Mouse (Mus musculus) embryonic facial prominence, embryonic 14.5 days (tissue): ENCODE results near the gene Pard3. TPM values are rescaled to one million over a fixed set of nuclear protein-coding genes. Genes with fewer than 3 reads are reported as not detected.

Source experiments
- ATAC-seq: fragments of 200-750 bp; cut with Nextera tagmentation; 2 replicates; pipeline ENCODE4 v1.8.0; 2017; ENCODE audit warnings: low read depth, moderate number of reproducible peaks, moderate TSS enrichment
- DNase-seq: peaks from one replicate; pipeline ENCODE4 v3.0.0-alpha.2; 2015; ENCODE audit warnings: low spot score
- H3K27ac ChIP-seq: fragments of 300-500 bp; sonication (generic); replicated peaks from 2 replicates; pipeline ENCODE4 v1.5.1; 2014; ENCODE audit warnings: low read depth, mild to moderate bottlenecking, low read length, moderate library complexity
- H3K27me3 ChIP-seq: fragments of 300-500 bp; sonication (generic); replicated peaks from 2 replicates; pipeline ENCODE4 v1.6.1; 2014; ENCODE audit warnings: low read length; ENCODE audit not compliant: control insufficient read depth, insufficient read depth
- H3K36me3 ChIP-seq: fragments of 300-500 bp; sonication (generic); 2 replicates; pipeline ENCODE4 v1.6.1; 2014; ENCODE audit warnings: low read length, mixed read lengths; ENCODE audit not compliant: control insufficient read depth, insufficient read depth
- H3K4me1 ChIP-seq: fragments of 300-500 bp; sonication (generic); 2 replicates; pipeline ENCODE4 v1.6.1; 2014; ENCODE audit warnings: antibody characterized with exemption, low read length; ENCODE audit not compliant: control insufficient read depth, insufficient read depth
- H3K4me2 ChIP-seq: fragments of 300-500 bp; sonication (generic); 2 replicates; pipeline ENCODE4 v1.6.1; 2014; ENCODE audit warnings: low read depth, mild to moderate bottlenecking, low read length, moderate library complexity, mixed read lengths
- H3K4me3 ChIP-seq: fragments of 300-500 bp; sonication (generic); 2 replicates; pipeline ENCODE4 v1.5.1; 2014; ENCODE audit warnings: low read depth, mild to moderate bottlenecking, low read length
- H3K9ac ChIP-seq: fragments of 300-500 bp; sonication (generic); 2 replicates; pipeline ENCODE4 v1.6.1; 2014; ENCODE audit warnings: low read depth, mild to moderate bottlenecking, low read length, moderate library complexity, mixed read lengths
- H3K9me3 ChIP-seq: fragments of 300-500 bp; sonication (generic); 2 replicates; pipeline ENCODE4 v1.6.1; 2016; ENCODE audit warnings: low read length; ENCODE audit not compliant: control insufficient read depth
- WGBS: fragments of 180-500 bp; shearing (Covaris S2); extraction: QIAGEN DNeasy Blood & Tissue Kit; methylation state at CpG from one replicate; pipeline ENCODE4 v1.1.7; 2014; 5-methylcytosine and 5-hydroxymethylcytosine counted together
- polyA plus RNA-seq: library from polyadenylated mRNA; unstranded; fragments of >200 nt; fragmentation: Nextera tagmentation; extraction: Ambion mirVana; gene quantifications from 2 replicates; pipeline ENCODE4 v1.2.1, GENCODE M21; 2014

Pard3 gene
- polyA plus RNA-seq, 1 experiment from 2014 or later, result 35.4 TPM

- H3K36me3 ChIP-seq, result 0 out of 2 replicates have a peak, but pooled peaks cover 4% of the 10 kb centered on the region
- no peak overlapping the region for H3K4me3 ChIP-seq
- ATAC-seq, result no peak
- no peaks in the 10 kb centered on the region for H3K9me3 ChIP-seq
- 49% methylated on average over 1 of the region's 1 CpGs for WGBS
- H3K4me2 ChIP-seq, result no peak overlapping the region
- no peak overlapping the region for H3K27ac ChIP-seq
- peak; percentile 82 for DNase-seq
- no peak overlapping the region for H3K9ac ChIP-seq
- H3K4me1 ChIP-seq, result peaks cover 14% of the 10 kb centered on the region
- H3K27me3 ChIP-seq, result no peaks in the 10 kb centered on the region
These were observed 271.5 kb downstream of the Pard3 start for GRCm38 (mm10) chr8:127335216-127335615.

GRCm38 (mm10) chr8:127338183-127338582 lies 274.5 kb downstream of the Pard3 start:
- Histone ChIP-seq H3K4me1 (peaks cover 11% of the 10 kb centered on the region), H3K36me3 (0 out of 2 replicates have a peak, but pooled peaks cover 4% of the 10 kb centered on the region), H3K4me3 (no peak overlapping the region), H3K27ac (0 out of 2 replicates have a peak overlapping the region, but pooled peaks have one; percentile 18), H3K9me3 (no peaks in the 10 kb centered on the region), H3K4me2 (no peak overlapping the region), H3K9ac (no peak overlapping the region), H3K27me3 (no peaks in the 10 kb centered on the region)
- DNase-seq (peak; percentile 65), ATAC-seq (peak; percentile 63; the same call in 1 of the 2 replicates)
- WGBS, result 51% methylated on average over 11 of the region's 11 CpGs

GRCm38 (mm10) chr8:127341046-127341445 lies 277.4 kb downstream of the Pard3 start:
- H3K4me2 ChIP-seq, result no peak overlapping the region
- H3K27ac ChIP-seq, result no peak overlapping the region
- H3K4me1 ChIP-seq, result peaks cover 8% of the 10 kb centered on the region
- H3K9ac ChIP-seq, result no peak overlapping the region
- ATAC-seq (no peak), DNase-seq (no peak)
- no peaks in the 10 kb centered on the region for H3K9me3 ChIP-seq
- no peaks in the 10 kb centered on the region for H3K27me3 ChIP-seq
- 75% methylated on average over 7 of the region's 7 CpGs for WGBS
- 0 out of 2 replicates have a peak, but pooled peaks cover 4% of the 10 kb centered on the region for H3K36me3 ChIP-seq
- H3K4me3 ChIP-seq, result no peak overlapping the region

GRCm38 (mm10) chr8:127343115-127343514 lies 279.4 kb downstream of the Pard3 start:
- H3K27me3 ChIP-seq, result no peaks in the 10 kb centered on the region
- WGBS, result 76% methylated on average over 2 of the region's 2 CpGs
- H3K27ac ChIP-seq, result no peak overlapping the region
- no peak overlapping the region for H3K4me3 ChIP-seq
- H3K36me3 ChIP-seq, result 0 out of 2 replicates have a peak, but pooled peaks cover 4% of the 10 kb centered on the region
- H3K9ac ChIP-seq, result no peak overlapping the region
- no peak for ATAC-seq
- H3K9me3 ChIP-seq, result no peaks in the 10 kb centered on the region
- no peak overlapping the region for H3K4me2 ChIP-seq
- H3K4me1 ChIP-seq, result peaks cover 5% of the 10 kb centered on the region; the same call in 1 of the 2 replicates
- no peak for DNase-seq

- H3K4me2 ChIP-seq, result no peak overlapping the region
- H3K9me3 ChIP-seq, result no peaks in the 10 kb centered on the region
- 77% methylated on average over 3 of the region's 3 CpGs for WGBS
- ATAC-seq (no peak), DNase-seq (no peak)
- no peaks in the 10 kb centered on the region for H3K36me3 ChIP-seq
- H3K4me3 ChIP-seq, result no peak overlapping the region
- no peak overlapping the region for H3K9ac ChIP-seq
- H3K27ac ChIP-seq, result no peak overlapping the region
- H3K27me3 ChIP-seq, result no peaks in the 10 kb centered on the region
- H3K4me1 ChIP-seq, result peaks cover 5% of the 10 kb centered on the region; the same call in 1 of the 2 replicates
These were observed 280.7 kb downstream of the Pard3 start for GRCm38 (mm10) chr8:127344421-127344820.

GRCm38 (mm10) chr8:127345912-127346423 lies 282.3 kb downstream of the Pard3 start:
- H3K4me1 ChIP-seq, result peaks cover 5% of the 10 kb centered on the region; the same call in 1 of the 2 replicates
- DNase-seq, result no peak
- H3K4me3 ChIP-seq, result no peak overlapping the region
- no peak for ATAC-seq
- H3K27ac ChIP-seq, result no peak overlapping the region
- WGBS, result 88% methylated on average over 1 of the region's 1 CpGs
- no peak overlapping the region for H3K4me2 ChIP-seq
- no peaks in the 10 kb centered on the region for H3K36me3 ChIP-seq
- H3K9me3 ChIP-seq, result no peaks in the 10 kb centered on the region
- no peaks in the 10 kb centered on the region for H3K27me3 ChIP-seq
- H3K9ac ChIP-seq, result no peak overlapping the region

GRCm38 (mm10) chr8:127347890-127348495 lies 284.3 kb downstream of the Pard3 start:
- WGBS, result 65% methylated on average over 2 of the region's 2 CpGs
- ATAC-seq, result no peak
- H3K4me2 ChIP-seq, result no peak overlapping the region

GRCm38 (mm10) chr8:127361796-127362195 lies 298.1 kb downstream of the Pard3 start:
- no peak for ATAC-seq
- Histone ChIP-seq H3K36me3 (no peaks in the 10 kb centered on the region; the same call in 1 of the 2 replicates), H3K4me1 (no peaks in the 10 kb centered on the region), H3K9me3 (no peaks in the 10 kb centered on the region), H3K4me3 (no peak overlapping the region), H3K9ac (no peak overlapping the region), H3K27ac (no peak overlapping the region), H3K27me3 (no peaks in the 10 kb centered on the region), H3K4me2 (no peak overlapping the region)
- no peak for DNase-seq

More at GRCm38 (mm10) chr8:127347890-127348495, 284.3 kb downstream of the Pard3 start:
- DNase-seq, result no peak
- H3K27me3 ChIP-seq, result no peaks in the 10 kb centered on the region
- peaks cover 5% of the 10 kb centered on the region; the same call in 1 of the 2 replicates for H3K4me1 ChIP-seq
- H3K4me3 ChIP-seq, result no peak overlapping the region
- no peak overlapping the region for H3K9ac ChIP-seq
- no peaks in the 10 kb centered on the region for H3K9me3 ChIP-seq
- no peak overlapping the region for H3K27ac ChIP-seq
- H3K36me3 ChIP-seq, result no peaks in the 10 kb centered on the region

- WGBS, result 58% methylated on average over 3 of the region's 3 CpGs
These were observed 304.7 kb downstream of the Pard3 start for GRCm38 (mm10) chr8:127368347-127368746.

More at GRCm38 (mm10) chr8:127368347-127368746, 304.7 kb downstream of the Pard3 start:
- Histone ChIP-seq H3K27ac (no peak overlapping the region), H3K36me3 (peaks cover 15% of the 10 kb centered on the region), H3K4me2 (no peak overlapping the region), H3K4me1 (no peaks in the 10 kb centered on the region), H3K27me3 (no peaks in the 10 kb centered on the region), H3K9ac (no peak overlapping the region), H3K9me3 (no peaks in the 10 kb centered on the region), H3K4me3 (no peak overlapping the region)
- ATAC-seq (no peak), DNase-seq (no peak)
